Mouse (Mus musculus) CH12.LX (cell line): ENCODE results near the gene Myh6. TPM values are rescaled to one million over a fixed set of nuclear protein-coding genes. Genes with fewer than 3 reads are reported as not detected.

Experiments used
- DNase-seq: peaks from one replicate; pipeline ENCODE4 v3.0.0-alpha.2; 2013; ENCODE audit errors: extremely low read depth
- H3K27ac ChIP-seq: 2 replicates; pipeline ENCODE4 v1.5.1; 2012; ENCODE audit warnings: low read depth, mild to moderate bottlenecking, control low read depth, moderate library complexity; ENCODE audit not compliant: insufficient read depth
- H3K27me3 ChIP-seq: replicated peaks from 2 replicates; pipeline ENCODE3; 2012; ENCODE audit warnings: inconsistent platforms
- H3K36me3 ChIP-seq, 2 experiments: replicated peaks in 1 of 2; 2 replicates each; pipeline versions ENCODE3 to v1.6.1; 2012; ENCODE audit warnings: inconsistent platforms in 1 of 2, low read length in 1 of 2, mild to moderate bottlenecking in 1 of 2, mixed read lengths in 1 of 2, moderate library complexity in 1 of 2; ENCODE audit not compliant: control insufficient read depth in 1 of 2, insufficient read depth in 1 of 2
- H3K4me1 ChIP-seq, 2 experiments: 2 replicates each; pipeline ENCODE4 v1.6.1; 2012; ENCODE audit warnings: inconsistent platforms in 1 of 2, moderate library complexity in 1 of 2; ENCODE audit not compliant: insufficient read depth in 2 of 2, control insufficient read depth in 1 of 2
- H3K4me2 ChIP-seq: 2 replicates; pipeline ENCODE4 v1.6.1; 2012; ENCODE audit warnings: low read depth, mild to moderate bottlenecking, control low read depth; ENCODE audit not compliant: poor library complexity, insufficient read depth, severe bottlenecking
- H3K4me3 ChIP-seq, 3 experiments: fragments of 150-350 bp in 1 of 3; sonication (generic) in 1 of 3; replicated peaks in 1 of 3; 2 replicates each; pipeline versions ENCODE3 to v1.5.1; 2011 to 2012; ENCODE audit warnings: low read depth in 2 of 3, low read length in 2 of 3, mild to moderate bottlenecking in 2 of 3, moderate library complexity in 2 of 3, control low read depth in 1 of 3, improper control_type of control experiment in 1 of 3, inconsistent platforms in 1 of 3, mixed read lengths in 1 of 3; ENCODE audit not compliant: poor library complexity in 1 of 3
- H3K79me2 ChIP-seq: replicated peaks from 2 replicates; pipeline ENCODE4 v1.6.1; 2012; ENCODE audit warnings: mild to moderate bottlenecking, moderate library complexity; ENCODE audit not compliant: control insufficient read depth, poor library complexity, insufficient read depth, severe bottlenecking; ENCODE audit errors: extremely low read depth
- H3K9ac ChIP-seq: 2 replicates; pipeline ENCODE4 v1.6.1; 2012; ENCODE audit warnings: low read depth, mild to moderate bottlenecking, control low read depth, moderate library complexity; ENCODE audit not compliant: insufficient read depth
- H3K9me3 ChIP-seq: replicated peaks from 2 replicates; pipeline ENCODE3; 2012; ENCODE audit warnings: low read length, inconsistent platforms, mixed read lengths
- BHLHE40 ChIP-seq: IDR thresholded peaks from 2 replicates; pipeline ENCODE4 v1.6.1; 2011; ENCODE audit warnings: mild to moderate bottlenecking, low read depth, low read length, improper control_type of control experiment
- CHD2 ChIP-seq: IDR thresholded peaks from 2 replicates; pipeline ENCODE4 v1.6.1; 2011; ENCODE audit warnings: low read length, improper control_type of control experiment
- E2F4 ChIP-seq: IDR thresholded peaks from 2 replicates; pipeline ENCODE4 v1.6.1; 2011; ENCODE audit warnings: low read depth, low read length, improper control_type of control experiment; ENCODE audit not compliant: insufficient replicate concordance
- GABPA ChIP-seq: IDR thresholded peaks from 2 replicates; pipeline ENCODE4 v1.6.1; 2012; ENCODE audit warnings: low read depth, low read length, improper control_type of control experiment, inconsistent platforms; ENCODE audit not compliant: insufficient replicate concordance
- MAZ ChIP-seq: IDR thresholded peaks from 2 replicates; pipeline ENCODE4 v1.6.1; 2012; ENCODE audit warnings: low read depth, mild to moderate bottlenecking, inconsistent platforms, low read length, improper control_type of control experiment, moderate library complexity
- POLR2A ChIP-seq: IDR thresholded peaks from 2 replicates; pipeline ENCODE4 v1.6.1; 2011; ENCODE audit warnings: low read depth, mild to moderate bottlenecking, improper control_type of control experiment, low read length
- RCOR1 ChIP-seq: conservative IDR thresholded peaks from 2 replicates; pipeline ENCODE4 v1.6.1; 2012; ENCODE audit warnings: low read depth, mild to moderate bottlenecking, inconsistent platforms, low read length, improper control_type of control experiment
- USF1 ChIP-seq: IDR thresholded peaks from 2 replicates; pipeline ENCODE4 v1.6.1; 2014; ENCODE audit warnings: low read depth, mild to moderate bottlenecking, inconsistent platforms, low read length, improper control_type of control experiment
- ZMIZ1 ChIP-seq: IDR thresholded peaks from 2 replicates; pipeline ENCODE4 v1.6.1; 2012; ENCODE audit warnings: low read depth, mild to moderate bottlenecking, inconsistent platforms, low read length, improper control_type of control experiment
- dilution Hi-C: fragments of 300-500 bp; cut with MboI; formaldehyde crosslinking; loops from 2 replicates; pipeline ENCODE4 v1.14.3; 2020; ENCODE audit warnings: low sequenced_read_pairs; ENCODE audit not compliant: extremely low pct_unique_long_range_greater_than_20kb, extremely low pct_ligation_motif_present
- in situ Hi-C: fragments of 300-500 bp; cut with MboI; formaldehyde crosslinking; loops from 3 replicates; pipeline ENCODE4 v1.14.3; 2019; ENCODE audit warnings: low sequenced_read_pairs, low pct_ligation_motif_present, low pct_unique_long_range_greater_than_20kb, mixed read lengths
- polyA plus RNA-seq: library from polyadenylated mRNA; unstranded; fragments of >175 nt; gene quantifications from 2 replicates; pipeline ENCODE4 v1.2.1, GENCODE M21; 2012; ENCODE audit warnings: low read depth; ENCODE audit not compliant: insufficient read length
- total RNA-seq, 2 experiments: library from RNA; depleted of rRNA; stranded (reverse); fragments of 300-350 nt in 1 of 2; fragments of >200 nt in 1 of 2; gene quantifications; 2 replicates each; pipeline ENCODE4 v1.2.3; 2012 to 2014

Gene Myh6
- total and polyA plus RNA-seq, 3 experiments, result 0.04 to 1.5 (median 0.98) TPM

- H3K4me2 ChIP-seq, result no peak overlapping the region
- TF ChIP-seq E2F4, result no peak
- no peak for TF ChIP-seq POLR2A
- no peak for TF ChIP-seq RCOR1
- TF ChIP-seq GABPA, result no peak
- DNase-seq, result no peak
- H3K4me3 ChIP-seq, result no peak overlapping the region
- H3K79me2 ChIP-seq, result no peaks in the 10 kb centered on the region
- dilution Hi-C loops, result no loop called here
- no peak overlapping the region for H3K27ac ChIP-seq
- peaks cover 2 to 5% of the 10 kb centered on the region in 2 experiments for H3K4me1 ChIP-seq
- H3K9me3 ChIP-seq, result no peaks in the 10 kb centered on the region
- peaks cover 69% of the 10 kb centered on the region for H3K27me3 ChIP-seq
- in situ Hi-C loops, result loop anchor here (5.0 kb wide), 1 partner anchor 35 kb away; no protein-coding TSS in a partner anchor
- H3K9ac ChIP-seq, result no peak overlapping the region
- no peaks in the 10 kb centered on the region for H3K36me3 ChIP-seq
Measured at GRCm38 (mm10) chr14:54937361-54938182, 29.2 kb downstream of the Myh6 start.

DNA sequence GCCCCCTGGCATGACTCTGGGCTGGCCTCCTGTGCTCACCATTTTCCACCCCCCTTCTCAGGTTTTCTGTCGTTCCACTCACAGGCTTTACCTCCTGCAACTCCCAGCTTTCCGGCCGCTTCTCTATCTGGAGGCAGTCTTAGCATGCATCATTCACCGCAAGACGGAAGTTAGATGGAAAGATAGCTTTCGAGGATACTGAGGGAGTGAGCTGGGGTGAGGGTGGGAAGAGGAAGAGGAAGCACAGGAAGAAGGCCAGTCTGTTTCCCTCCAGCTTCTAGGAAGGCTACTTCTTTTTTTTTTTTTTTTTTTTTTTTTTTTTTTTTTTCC is 29.9 kb downstream of the Myh6 start:
- in situ Hi-C loops, result loop anchor here (5.0 kb wide), 1 partner anchor 34 kb away; no protein-coding TSS in a partner anchor
- H3K4me1 ChIP-seq, result peaks cover 3 to 12% of the 10 kb centered on the region in 2 experiments

DNA sequence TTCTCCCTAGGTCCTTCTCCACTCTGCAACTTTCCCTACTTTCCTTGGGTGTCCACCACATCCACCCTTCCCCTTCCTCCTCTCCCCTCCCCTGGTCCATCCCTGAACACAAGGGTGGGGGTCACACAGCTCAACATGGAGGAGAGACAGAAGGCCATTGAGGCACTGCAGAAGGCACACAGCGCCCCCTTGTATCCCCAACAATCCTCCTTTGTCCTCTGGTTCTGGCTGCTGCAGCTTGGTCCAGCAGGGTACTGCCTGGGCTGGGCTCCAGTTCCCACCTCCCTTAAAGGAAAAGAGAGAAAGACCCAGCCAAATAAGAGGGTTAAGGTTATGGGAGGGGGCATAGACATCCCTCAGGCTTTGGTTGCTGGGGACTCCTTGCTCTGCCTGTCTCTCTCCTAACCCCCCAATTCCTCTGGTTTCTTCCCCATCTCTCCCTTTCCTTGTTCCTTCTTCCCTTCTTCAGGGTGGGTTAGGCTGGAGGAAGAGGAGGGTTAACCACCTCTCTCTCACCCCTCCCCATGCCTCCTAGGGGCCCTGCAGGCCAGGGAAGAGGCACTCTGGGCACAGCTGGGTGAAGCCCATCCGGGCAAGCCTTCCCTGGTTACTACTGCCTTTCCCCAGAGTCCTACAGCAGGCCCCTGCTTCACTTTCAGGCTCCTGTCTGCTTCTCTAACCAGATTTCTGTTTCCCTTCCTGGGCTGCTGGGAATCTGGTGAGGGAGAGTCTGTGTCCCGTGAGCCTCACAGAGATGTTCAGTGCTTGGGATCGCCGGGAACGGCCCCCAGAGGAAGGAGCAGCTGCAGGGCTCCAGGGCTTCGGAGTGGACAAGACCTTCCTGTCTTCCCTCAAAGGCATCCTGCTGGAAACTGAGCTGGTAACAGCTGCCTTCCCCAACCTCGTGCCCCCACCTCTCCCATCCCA is 30.6 kb downstream of the Myh6 start, which contains the start of gene Cmtm5:
Cmtm5 (plus strand) TSS at position 358 of the 927 bp plus-strand sequence.
- Histone ChIP-seq H3K79me2 (no peaks in the 10 kb centered on the region), H3K36me3 (no peaks in the 10 kb centered on the region), H3K4me2 (no peak within 1 kb of the TSS), H3K27me3 (peaks cover 65% of the 10 kb centered on the region), H3K27ac (no peak within 1 kb of the TSS), H3K9ac (no peak within 1 kb of the TSS), H3K4me3 (no peak within 1 kb of the TSS), H3K4me1 (peaks cover 3 to 12% of the 10 kb centered on the region in 2 experiments), H3K9me3 (no peaks in the 10 kb centered on the region)
- in situ Hi-C loops (loop anchor here (5.0 kb wide), 1 partner anchor 34 kb away; no protein-coding TSS in a partner anchor), dilution Hi-C loops (no loop called here)
- no peak for DNase-seq
- no peak for TF ChIP-seq BHLHE40
- TF ChIP-seq USF1, result no peak
- TF ChIP-seq MAZ, result no peak
- TF ChIP-seq, all 38 proteins: peak for 0

More for the DNA sequence above, 29.9 kb downstream of the Myh6 start:
- H3K79me2 ChIP-seq, result no peaks in the 10 kb centered on the region
- DNase-seq, result no peak
- no peaks in the 10 kb centered on the region for H3K9me3 ChIP-seq
- TF ChIP-seq ZMIZ1 (no peak), USF1 (no peak), CHD2 (no peak)
- dilution Hi-C loops, result no loop called here
- H3K4me2 ChIP-seq, result no peak overlapping the region
- H3K9ac ChIP-seq, result no peak overlapping the region
- no peak overlapping the region for H3K27ac ChIP-seq
- H3K36me3 ChIP-seq, result no peaks in the 10 kb centered on the region
- peaks cover 66% of the 10 kb centered on the region for H3K27me3 ChIP-seq
- no peak overlapping the region for H3K4me3 ChIP-seq
